Mouse (Mus musculus) heart, embryonic 13.5 days (tissue): ENCODE results near the gene Hsd3b7. TPM values are rescaled to one million over a fixed set of nuclear protein-coding genes. Genes with fewer than 3 reads are reported as not detected.
"Not testable (repeated sequence)": the region's sequence is repeated elsewhere in the genome, so short reads cannot be mapped to it uniquely, and the experiment has no call there.

Experiments
- ATAC-seq: fragments of 200-750 bp; cut with Nextera tagmentation; 2 replicates; pipeline ENCODE4 v1.8.0; 2017; ENCODE audit warnings: moderate TSS enrichment; ENCODE audit not compliant: insufficient number of reproducible peaks, low FRiP score, low TSS enrichment; ENCODE audit errors: extremely low read depth
- H3K27ac ChIP-seq: fragments of 300-500 bp; sonication (generic); replicated peaks from 2 replicates; pipeline ENCODE4 v1.5.1; 2015; ENCODE audit warnings: moderate library complexity, mild to moderate bottlenecking, inconsistent platforms
- H3K27me3 ChIP-seq: fragments of 300-500 bp; sonication (generic); replicated peaks from 2 replicates; pipeline ENCODE4 v1.6.1; 2015; ENCODE audit warnings: mild to moderate bottlenecking, inconsistent platforms
- H3K36me3 ChIP-seq: fragments of 300-500 bp; sonication (generic); 2 replicates; pipeline ENCODE4 v1.6.1; 2015; ENCODE audit warnings: mild to moderate bottlenecking, inconsistent platforms
- H3K4me1 ChIP-seq: fragments of 300-500 bp; sonication (generic); 2 replicates; pipeline ENCODE4 v1.6.1; 2015; ENCODE audit warnings: inconsistent platforms
- H3K4me2 ChIP-seq: fragments of 300-500 bp; sonication (generic); 2 replicates; pipeline ENCODE4 v1.6.1; 2015; ENCODE audit warnings: inconsistent platforms, mild to moderate bottlenecking, moderate library complexity
- H3K4me3 ChIP-seq: fragments of 300-500 bp; sonication (generic); 2 replicates; pipeline ENCODE4 v1.5.1; 2015; ENCODE audit warnings: moderate library complexity, mild to moderate bottlenecking, inconsistent platforms
- H3K9ac ChIP-seq: fragments of 300-500 bp; sonication (generic); 2 replicates; pipeline ENCODE4 v1.6.1; 2015; ENCODE audit warnings: inconsistent platforms, mild to moderate bottlenecking, moderate library complexity
- H3K9me3 ChIP-seq: fragments of 300-500 bp; sonication (generic); 2 replicates; pipeline ENCODE4 v1.6.1; 2016; ENCODE audit warnings: inconsistent platforms
- WGBS: fragments of 180-500 bp; shearing (Covaris S2); methylation state at CpG from one replicate; pipeline ENCODE4 v1.1.7; 2015; ENCODE audit warnings: mixed read lengths; 5-methylcytosine and 5-hydroxymethylcytosine counted together
- polyA plus RNA-seq: library from polyadenylated mRNA; unstranded; fragments of >200 nt; fragmentation: Nextera tagmentation; extraction: Ambion mirVana; gene quantifications from 2 replicates; pipeline ENCODE4 v1.2.1, GENCODE M21; 2015

Gene Hsd3b7
- polyA plus RNA-seq, 1 experiment from 2014 or later: 19.5 TPM

GRCm38 (mm10) chr7:127820836-127821509, 20.6 kb downstream of the Hsd3b7 start:
- no peak overlapping the region for H3K4me2 ChIP-seq
- no peaks in the 10 kb centered on the region for H3K9me3 ChIP-seq
- peaks cover 14% of the 10 kb centered on the region; the same call in 1 of the 2 replicates for H3K4me1 ChIP-seq
- peaks cover 10% of the 10 kb centered on the region; the same call in 1 of the 2 replicates for H3K27me3 ChIP-seq
- no peak overlapping the region for H3K4me3 ChIP-seq
- H3K27ac ChIP-seq: peak overlapping the region; percentile 53
- no peak overlapping the region for H3K9ac ChIP-seq
- WGBS: 54% methylated on average over 13 of the region's 13 CpGs
- no peak for ATAC-seq
- no peaks in the 10 kb centered on the region for H3K36me3 ChIP-seq

GRCm38 (mm10) chr7:127822494-127822893, 22.1 kb downstream of the Hsd3b7 start:
- H3K9me3 ChIP-seq: no peaks in the 10 kb centered on the region
- H3K36me3 ChIP-seq: no peaks in the 10 kb centered on the region
- ATAC-seq: no peak
- 0 out of 2 replicates have a peak, but pooled peaks cover 14% of the 10 kb centered on the region for H3K4me1 ChIP-seq
- no peak overlapping the region for H3K4me3 ChIP-seq
- H3K4me2 ChIP-seq: no peak overlapping the region
- H3K27ac ChIP-seq: no peak overlapping the region
- H3K9ac ChIP-seq: no peak overlapping the region
- WGBS: 74% methylated on average over 3 of the region's 3 CpGs
- peaks cover 10% of the 10 kb centered on the region; the same call in 1 of the 2 replicates for H3K27me3 ChIP-seq

GRCm38 (mm10) chr7:127823236-127824171, 23.1 kb downstream of the Hsd3b7 start:
- Histone ChIP-seq H3K36me3 (no peaks in the 10 kb centered on the region), H3K27me3 (peaks cover 10% of the 10 kb centered on the region; the same call in 1 of the 2 replicates), H3K9ac (peak overlapping the region; percentile 83), H3K4me2 (peak overlapping the region; percentile 76), H3K4me3 (peak overlapping the region; percentile 60), H3K9me3 (no peaks in the 10 kb centered on the region), H3K4me1 (0 out of 2 replicates have a peak, but pooled peaks cover 14% of the 10 kb centered on the region), H3K27ac (no peak overlapping the region)
- ATAC-seq: no peak
- WGBS: 70% methylated on average over 11 of the region's 11 CpGs

GRCm38 (mm10) chr7:127824176-127824871, 23.9 kb downstream of the Hsd3b7 start, which contains the start of the genes Stx4a and Stx1b:
Gene Stx4a, plus strand, starts transcription at chr7:127824294.
Gene Stx1b, minus strand, starts transcription at chr7:127824549.
- H3K27ac ChIP-seq: no peak within 1 kb of the TSS
- H3K9ac ChIP-seq: peak within 1 kb of the TSS; percentile 83
- WGBS: 4% methylated on average over 35 of the region's 38 CpGs
- no peak; the same call in 1 of the 2 replicates for ATAC-seq
- peak within 1 kb of the TSS; percentile 60 for H3K4me3 ChIP-seq
- no peaks in the 10 kb centered on the region for H3K36me3 ChIP-seq
- H3K4me2 ChIP-seq: peak within 1 kb of the TSS; percentile 76
- no peaks in the 10 kb centered on the region for H3K9me3 ChIP-seq
- peaks cover 10% of the 10 kb centered on the region; the same call in 1 of the 2 replicates for H3K27me3 ChIP-seq
- H3K4me1 ChIP-seq: 0 out of 2 replicates have a peak, but pooled peaks cover 14% of the 10 kb centered on the region

- Histone ChIP-seq H3K9me3 (no peaks in the 10 kb centered on the region), H3K36me3 (no peaks in the 10 kb centered on the region), H3K4me2 (no peak overlapping the region), H3K4me1 (peaks cover 4% of the 10 kb centered on the region), H3K4me3 (no peak overlapping the region), H3K27ac (no peak overlapping the region), H3K9ac (no peak overlapping the region), H3K27me3 (no peaks in the 10 kb centered on the region; the same call in 1 of the 2 replicates)
- ATAC-seq: no peak
- WGBS: 77% methylated on average over 2 of the region's 2 CpGs
Observed at GRCm38 (mm10) chr7:127835550-127835949, 35.1 kb downstream of the Hsd3b7 start.

- Histone ChIP-seq H3K27me3 (no peaks in the 10 kb centered on the region; the same call in 1 of the 2 replicates), H3K9me3 (no peaks in the 10 kb centered on the region), H3K36me3 (no peaks in the 10 kb centered on the region), H3K4me3 (no peak overlapping the region), H3K9ac (no peak overlapping the region), H3K27ac (no peak overlapping the region), H3K4me1 (peaks cover 9% of the 10 kb centered on the region), H3K4me2 (no peak overlapping the region)
- ATAC-seq: no peak
- 86% methylated on average over 5 of the region's 5 CpGs for WGBS
Observed at GRCm38 (mm10) chr7:127837473-127837872, 37.1 kb downstream of the Hsd3b7 start.

- ATAC-seq, H3K36me3 ChIP-seq, H3K27me3 ChIP-seq, H3K4me3 ChIP-seq, H3K27ac ChIP-seq, H3K4me2 ChIP-seq, H3K9me3 ChIP-seq, H3K9ac ChIP-seq: not testable (repeated sequence)
- 68% methylated on average over 4 of the region's 4 CpGs for WGBS
- peaks cover 13% of the 10 kb centered on the region for H3K4me1 ChIP-seq
Observed at GRCm38 (mm10) chr7:127837878-127838277, 37.5 kb downstream of the Hsd3b7 start.

GRCm38 (mm10) chr7:127840031-127840430, 39.6 kb downstream of the Hsd3b7 start:
- not testable (repeated sequence) for H3K9me3 ChIP-seq, H3K27ac ChIP-seq, H3K4me3 ChIP-seq, ATAC-seq, H3K27me3 ChIP-seq, H3K9ac ChIP-seq
- Histone ChIP-seq H3K4me1 (peaks cover 15% of the 10 kb centered on the region), H3K4me2 (peak overlapping the region; percentile 91; the same call in 1 of the 2 replicates), H3K36me3 (peaks cover 19% of the 10 kb centered on the region)
- WGBS: 68% methylated on average over 2 of the region's 2 CpGs

- Histone ChIP-seq H3K4me3 (peak overlapping the region; percentile 75), H3K4me1 (peaks cover 15% of the 10 kb centered on the region), H3K4me2 (peak overlapping the region; percentile 91), H3K9me3 (no peaks in the 10 kb centered on the region), H3K27ac (peak overlapping the region; percentile 97), H3K27me3 (no peaks in the 10 kb centered on the region; the same call in 1 of the 2 replicates), H3K9ac (peak overlapping the region; percentile 97), H3K36me3 (peaks cover 25% of the 10 kb centered on the region)
- ATAC-seq: no peak
- 3% methylated on average over 15 of the region's 15 CpGs for whole genome bisulfite sequencing
Observed at GRCm38 (mm10) chr7:127840886-127841285, 40.5 kb downstream of the Hsd3b7 start.

- WGBS: under 1% methylated on average over 45 of the region's 46 CpGs
- peak overlapping the region; percentile 91 for H3K4me2 ChIP-seq
- H3K27ac ChIP-seq: peak overlapping the region; percentile 97
- H3K27me3 ChIP-seq: no peaks in the 10 kb centered on the region
- H3K36me3 ChIP-seq: peaks cover 31% of the 10 kb centered on the region
- no peaks in the 10 kb centered on the region for H3K9me3 ChIP-seq
- peaks cover 15% of the 10 kb centered on the region for H3K4me1 ChIP-seq
- peak overlapping the region; percentile 75 for H3K4me3 ChIP-seq
- peak; percentile 89 for ATAC-seq
- peak overlapping the region; percentile 97 for H3K9ac ChIP-seq
Observed at GRCm38 (mm10) chr7:127841340-127842000, 41.1 kb downstream of the Hsd3b7 start.
